15 mouse cellular contexts compared by ENCODE assay signal in the genomic region with DNA sequence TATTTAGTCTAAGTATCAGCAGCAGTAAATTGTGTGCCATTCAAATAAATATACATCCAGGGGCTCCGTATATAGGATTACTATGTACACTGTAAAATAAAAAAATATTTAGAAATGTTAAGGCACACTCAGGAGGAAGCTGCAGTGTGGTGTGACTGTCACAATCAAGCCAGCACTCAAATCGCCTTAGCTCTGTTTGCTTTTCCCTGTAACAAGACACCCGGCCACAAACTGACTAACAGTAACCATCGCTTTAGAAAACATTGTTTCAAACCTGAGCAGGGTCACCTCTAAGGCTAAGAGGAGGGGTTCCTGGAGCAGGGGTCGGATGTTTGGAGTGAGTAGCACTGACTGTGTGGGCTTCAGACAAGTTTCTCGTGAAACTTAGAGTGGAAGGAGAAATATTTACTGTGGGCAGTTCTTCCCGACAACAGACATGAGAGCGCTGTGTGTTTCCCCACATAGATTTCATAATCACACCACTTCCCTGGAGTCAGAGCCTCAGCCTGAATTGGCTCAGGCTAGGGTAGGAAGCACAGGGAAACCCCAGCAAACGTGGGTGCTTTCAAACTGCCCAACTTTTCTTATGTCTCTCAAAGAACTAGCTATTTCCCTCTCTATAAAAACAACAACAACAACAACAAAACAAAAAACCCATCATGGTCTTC. TPM values are rescaled to one million over a fixed set of nuclear protein-coding genes. Genes with fewer than 3 reads are reported as not detected.
A peak's percentile ranks its signal among the peaks of the same experiment; 100 is the strongest.
DNase-seq lines count a peak whose midpoint lies in the region; ATAC-seq and TF ChIP-seq lines count a peak whose summit lies in the region.
"Had no signal": no experiment of that assay in that cellular context is flagged by ENCODE, and none has a peak within 500 bp of the region (broad histone marks: within the 10 kb centered on the region; RNA-seq: fewer than 3 reads in every experiment).

No protein-coding gene starts in this region.

- no peak for TF ChIP-seq CTCF in kidney, postnatal 0 days (IDR thresholded peaks at IDR 0.05; ENCODE audit: low read depth)

- WGBS in kidney, postnatal 0 days, result 18% methylated on average over 9 of the region's 9 CpGs
- WGBS in liver, embryonic 15.5 days (ENCODE audit: insufficient replicate concordance), result 23% methylated on average over 9 of the region's 9 CpGs

- H3K4me3 ChIP-seq in kidney, postnatal 0 days (replicated peaks; ENCODE audit: low read depth, low read length), result no peak overlapping the region
- H3K4me3 ChIP-seq in liver, embryonic 15.5 days (replicated peaks), result no peak overlapping the region

- DNase-seq in kidney, postnatal 0 days (ENCODE audit: low spot score), result peak; percentile 24
- DNase-seq in kidney, postnatal 4 days, result no peak
- DNase-seq in NIH3T3 (ENCODE audit: low read depth), result peak; percentile 20
- no peak for DNase-seq in cerebellum, postnatal 4 days (ENCODE audit: low spot score in 2 of 2)
- no peak for DNase-seq in T-cell, adult 2 months (ENCODE audit: low spot score)
- DNase-seq: cerebellum, adult 11-12 months; gastrocnemius, postnatal 25 days; thymus, adult 18-20 months had no signal

- no peak overlapping the region for H3K9ac ChIP-seq in kidney, postnatal 0 days (ENCODE audit: low read depth, low read length)
- H3K9ac ChIP-seq in liver, embryonic 15.5 days, result no peak overlapping the region
- H3K9ac ChIP-seq: hindbrain, embryonic 14.5 days; liver, embryonic 14.5 days had no signal

- no peaks in the 10 kb centered on the region for H3K27me3 ChIP-seq in kidney, postnatal 0 days (ENCODE audit: insufficient read depth, low read length)
- no peaks in the 10 kb centered on the region for H3K27me3 ChIP-seq in liver, embryonic 15.5 days

- H3K27ac ChIP-seq in kidney, postnatal 0 days, result no peak overlapping the region
- H3K27ac ChIP-seq in liver, embryonic 15.5 days (replicated peaks), result peak overlapping the region; percentile 55; the same call in 1 of the 2 replicates
- H3K27ac ChIP-seq: hindbrain, embryonic 14.5 days; liver, embryonic 14.5 days had no signal

- H3K4me1 ChIP-seq in kidney, postnatal 0 days (replicated peaks; ENCODE audit: insufficient read depth, low read length), result no peaks in the 10 kb centered on the region
- no peaks in the 10 kb centered on the region for H3K4me1 ChIP-seq in liver, embryonic 15.5 days (replicated peaks)

- H3K9me3 ChIP-seq in kidney, postnatal 0 days (replicated peaks; ENCODE audit: low read length), result no peaks in the 10 kb centered on the region
- H3K9me3 ChIP-seq in liver, embryonic 15.5 days (replicated peaks), result no peaks in the 10 kb centered on the region

- H3K36me3 ChIP-seq in kidney, postnatal 0 days (ENCODE audit: insufficient read depth, low read length), result no peaks in the 10 kb centered on the region
- no peaks in the 10 kb centered on the region for H3K36me3 ChIP-seq in liver, embryonic 15.5 days (replicated peaks)

- no peak for ATAC-seq in kidney, postnatal 0 days (replicated peaks; ENCODE audit: low FRiP score, low read depth)
- peak; percentile 54 for ATAC-seq in liver, embryonic 15.5 days (ENCODE audit: insufficient read depth)
- peak; percentile 69 for ATAC-seq in megakaryocyte, adult 5-6 weeks (ENCODE audit: poor library complexity, severe bottlenecking)
- ATAC-seq: activated CD4-positive, CD25-positive, alpha-beta regulatory T cell, adult 4 months; CD4-positive, CD25-positive, alpha-beta regulatory T cell, adult 4 months; intestine, postnatal 0 days had no signal

- no peak overlapping the region for H3K4me2 ChIP-seq in kidney, postnatal 0 days (ENCODE audit: low read length)
- H3K4me2 ChIP-seq in liver, embryonic 15.5 days, result peak overlapping the region; percentile 20
- H3K4me2 ChIP-seq: hindbrain, embryonic 14.5 days had no signal

RNA-seq across cellular contexts. Expression of a gene that starts 1.9 kb away (rescaled TPM):
- polyA plus RNA-seq in kidney, postnatal 0 days (2015; fragmentation: Nextera tagmentation; extraction: Ambion mirVana), result 460 and 470 TPM in 2 replicates
- 90.5 and 100 TPM in 2 replicates for polyA plus RNA-seq in liver, embryonic 15.5 days (2015; fragmentation: Nextera tagmentation; extraction: Ambion mirVana)
- total RNA-seq in megakaryocyte, adult 5-6 weeks (2015), result 272 and 305 TPM in 2 replicates
- total RNA-seq in megakaryocyte, adult 5-6 weeks (2017), result 360 and 393 TPM in 2 replicates

Comparison
In these comparisons a context has a peak if more than half of its experiments do, and no peak if none do; other contexts are left out.
1. DNase-seq: peak in kidney, postnatal 0 days (single experiment) and NIH3T3 (single experiment); none in kidney, postnatal 4 days (0 of 2), cerebellum, postnatal 4 days (0 of 2) and T-cell, adult 2 months (single experiment).